Mouse (Mus musculus) CH12.LX (cell line): ENCODE data around the gene Klhl42.

Experiments used
- CTCF ChIP-seq, 2 experiments: IDR thresholded peaks in 1 of 2; conservative IDR thresholded peaks in 1 of 2; 2 replicates each; pipeline ENCODE4 v1.5.1; 2011 to 2012; ENCODE audit warnings: low read depth in 2 of 2, low read length in 2 of 2, improper control_type of control experiment in 1 of 2, inconsistent platforms in 1 of 2, mild to moderate bottlenecking in 1 of 2, moderate library complexity in 1 of 2
- ELF1 ChIP-seq: IDR thresholded peaks from 2 replicates; pipeline ENCODE4 v1.6.1; 2014; ENCODE audit warnings: low read depth, mild to moderate bottlenecking, inconsistent platforms, low read length, improper control_type of control experiment
- MAX ChIP-seq: IDR thresholded peaks from 2 replicates; pipeline ENCODE4 v1.6.1; 2011; ENCODE audit warnings: low read length, improper control_type of control experiment
- POLR2A ChIP-seq: IDR thresholded peaks from 2 replicates; pipeline ENCODE4 v1.6.1; 2011; ENCODE audit warnings: low read depth, mild to moderate bottlenecking, improper control_type of control experiment, low read length
- POLR2AphosphoS2 ChIP-seq: IDR thresholded peaks from 2 replicates; pipeline ENCODE4 v1.6.1; 2011; ENCODE audit warnings: low read depth, low read length, improper control_type of control experiment
- RAD21 ChIP-seq: IDR thresholded peaks from 2 replicates; pipeline ENCODE4 v1.6.1; 2011; ENCODE audit warnings: low read depth, mild to moderate bottlenecking, low read length, improper control_type of control experiment, moderate library complexity
- UBTF ChIP-seq: IDR thresholded peaks from 2 replicates; pipeline ENCODE4 v1.6.1; 2012; ENCODE audit warnings: low read depth, mild to moderate bottlenecking, inconsistent platforms, low read length, improper control_type of control experiment, moderate library complexity

GRCm38 (mm10) chr6:147140600-147141154, 49.5 kb downstream of the Klhl42 start:
- no peak for TF ChIP-seq ELF1
- TF ChIP-seq POLR2A: no peak
- no peak for TF ChIP-seq POLR2AphosphoS2
- TF ChIP-seq MAX: no peak
- TF ChIP-seq CTCF (conservative IDR thresholded peaks at IDR 0.05 in 1 of 2, IDR thresholded peaks at IDR 0.05 in 1 of 2; ENCODE audit: low read depth in 2 of 2, low read length in 2 of 2): no peak
- TF ChIP-seq RAD21: no peak
- TF ChIP-seq UBTF: no peak
